ENCODE assay signal across 22 mouse cellular contexts in the genomic region with DNA sequence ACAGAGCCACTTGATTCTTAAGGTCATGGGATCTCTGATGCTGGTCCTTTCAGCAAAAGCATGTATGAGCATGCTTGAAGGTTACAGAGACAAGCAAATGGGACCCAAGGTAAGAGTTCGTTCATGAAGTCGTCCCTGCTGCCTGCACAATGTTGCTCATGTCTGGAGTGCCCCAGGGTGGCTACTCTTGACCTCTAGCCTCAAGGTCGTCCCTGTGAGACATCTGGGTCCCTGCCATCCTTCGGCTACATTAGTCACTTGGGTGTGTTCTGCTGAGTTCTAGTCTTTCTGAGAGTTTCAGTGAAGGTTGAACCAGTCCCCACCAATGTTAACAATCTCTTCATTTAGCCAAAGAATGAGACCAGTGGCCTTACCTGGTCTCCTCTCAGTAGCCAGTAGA.
DNase-seq lines count a peak whose midpoint lies in the region; ATAC-seq and TF ChIP-seq lines count a peak whose summit lies in the region.
"Had no signal": no experiment of that assay in that cellular context is flagged by ENCODE, and none has a peak within 500 bp of the region (broad histone marks: within the 10 kb centered on the region; RNA-seq: fewer than 3 reads in every experiment).

No protein-coding gene starts in this region.

- H3K27me3 ChIP-seq in heart, embryonic 10.5 days (ENCODE audit: insufficient read depth, poor library complexity, severe bottlenecking), result no peaks in the 10 kb centered on the region
- H3K27me3 ChIP-seq in forebrain, postnatal 0 days (ENCODE audit: insufficient read depth, low read length), result no peaks in the 10 kb centered on the region
- H3K27me3 ChIP-seq: embryonic facial prominence, embryonic 12.5 days; embryonic facial prominence, embryonic 15.5 days; forebrain, embryonic 15.5 days; hindbrain, embryonic 13.5 days; intestine, embryonic 15.5 days had no signal

- H3K4me1 ChIP-seq in heart, embryonic 10.5 days, result peaks cover 11% of the 10 kb centered on the region
- H3K4me1 ChIP-seq in forebrain, postnatal 0 days (ENCODE audit: insufficient read depth), result no peaks in the 10 kb centered on the region

- H3K4me2 ChIP-seq in forebrain, postnatal 0 days (ENCODE audit: low read depth), result no peak overlapping the region
- H3K4me2 ChIP-seq: embryonic facial prominence, embryonic 12.5 days; embryonic facial prominence, embryonic 15.5 days; forebrain, embryonic 15.5 days; heart, embryonic 11.5 days; hindbrain, embryonic 13.5 days; intestine, embryonic 15.5 days had no signal

- H3K27ac ChIP-seq in heart, embryonic 10.5 days, result no peak overlapping the region
- no peak overlapping the region for H3K27ac ChIP-seq in forebrain, postnatal 0 days (ENCODE audit: low read depth, low read length)
- H3K27ac ChIP-seq: embryonic facial prominence, embryonic 12.5 days; embryonic facial prominence, embryonic 15.5 days; forebrain, embryonic 15.5 days; hindbrain, embryonic 10.5 days; hindbrain, embryonic 13.5 days; intestine, embryonic 15.5 days had no signal

- no peak overlapping the region for H3K4me3 ChIP-seq in heart, embryonic 10.5 days
- no peak overlapping the region for H3K4me3 ChIP-seq in forebrain, postnatal 0 days (ENCODE audit: low read depth, low read length)
- H3K4me3 ChIP-seq: embryonic facial prominence, embryonic 12.5 days; embryonic facial prominence, embryonic 15.5 days; forebrain, embryonic 15.5 days; hindbrain, embryonic 10.5 days; hindbrain, embryonic 13.5 days; intestine, embryonic 15.5 days had no signal

- TF ChIP-seq CTCF in forebrain, postnatal 0 days (IDR thresholded peaks at IDR 0.05; ENCODE audit: low read depth), result no peak

- 68% methylated on average over 4 of the region's 4 CpGs for WGBS in heart, embryonic 10.5 days
- 83% methylated on average over 4 of the region's 4 CpGs for WGBS in forebrain, postnatal 0 days

- H3K9ac ChIP-seq in forebrain, postnatal 0 days, result no peak overlapping the region
- H3K9ac ChIP-seq: embryonic facial prominence, embryonic 12.5 days; embryonic facial prominence, embryonic 15.5 days; forebrain, embryonic 15.5 days; hindbrain, embryonic 13.5 days; intestine, embryonic 15.5 days had no signal

- H3K9me3 ChIP-seq in heart, embryonic 10.5 days, result no peaks in the 10 kb centered on the region
- H3K9me3 ChIP-seq in forebrain, postnatal 0 days (ENCODE audit: low read length), result no peaks in the 10 kb centered on the region
- H3K9me3 ChIP-seq: embryonic facial prominence, embryonic 12.5 days; embryonic facial prominence, embryonic 15.5 days; forebrain, embryonic 15.5 days; hindbrain, embryonic 10.5 days; hindbrain, embryonic 13.5 days; intestine, embryonic 15.5 days had no signal

- no peak for ATAC-seq in forebrain, postnatal 0 days
- ATAC-seq: CD4-positive, CD25-positive, alpha-beta regulatory T cell, adult 4 months; forebrain, embryonic 15.5 days; hindbrain, embryonic 16.5 days; intestine, embryonic 15.5 days had no signal

- H3K36me3 ChIP-seq in heart, embryonic 10.5 days, result no peaks in the 10 kb centered on the region
- H3K36me3 ChIP-seq in forebrain, postnatal 0 days (ENCODE audit: insufficient read depth), result no peaks in the 10 kb centered on the region
- H3K36me3 ChIP-seq: embryonic facial prominence, embryonic 12.5 days; embryonic facial prominence, embryonic 15.5 days; forebrain, embryonic 15.5 days; hindbrain, embryonic 10.5 days; hindbrain, embryonic 13.5 days; intestine, embryonic 15.5 days had no signal

- peak; percentile 65 for DNase-seq in heart, embryonic 10.5 days (ENCODE audit: low spot score)
- no peak for DNase-seq in heart, postnatal 4 days
- DNase-seq in adrenal gland, postnatal 10 days, result peak; percentile 66
- peak; percentile 75 to 83 for DNase-seq in adrenal gland, postnatal 36 days
- no peak for DNase-seq in forebrain, postnatal 0 days
- DNase-seq in cerebellum, postnatal 10 days, result no peak
- DNase-seq: cerebellum, adult 18-20 months; cerebellum, adult 9-10 months; cerebellum, postnatal 25 days; gastrocnemius, postnatal 10 days; heart, adult 18-20 months; kidney, adult 11 months; kidney, adult 9 months had no signal

Comparison
In these comparisons a context has a peak if more than half of its experiments do, and no peak if none do; other contexts are left out.
1. DNase-seq: peak in heart, embryonic 10.5 days (single experiment), adrenal gland, postnatal 10 days (single experiment) and adrenal gland, postnatal 36 days (2 of 2); none in heart, postnatal 4 days (single experiment), forebrain, postnatal 0 days (single experiment) and cerebellum, postnatal 10 days (0 of 2).